Mouse (Mus musculus) E14TG2a.4 (cell line): ENCODE measurements at regions not wholly inside any gene's neighbourhood (a gene's known extent, or its start where the extent isn't known, plus 50 kb on each side); places are given as distances from the start of the nearest gene placed in this dataset.

Source experiments
- CTCF ChIP-seq: conservative IDR thresholded peaks from 2 replicates; pipeline ENCODE4 v1.5.1; 2014; ENCODE audit warnings: low read length
- NANOG ChIP-seq: IDR thresholded peaks from 2 replicates; pipeline ENCODE4 v1.6.1; 2014; ENCODE audit warnings: borderline replicate concordance, low read length, mixed read lengths
- POU5F1 ChIP-seq: IDR thresholded peaks from 2 replicates; pipeline ENCODE4 v1.6.1; 2014; ENCODE audit warnings: low read length, borderline replicate concordance

DNA sequence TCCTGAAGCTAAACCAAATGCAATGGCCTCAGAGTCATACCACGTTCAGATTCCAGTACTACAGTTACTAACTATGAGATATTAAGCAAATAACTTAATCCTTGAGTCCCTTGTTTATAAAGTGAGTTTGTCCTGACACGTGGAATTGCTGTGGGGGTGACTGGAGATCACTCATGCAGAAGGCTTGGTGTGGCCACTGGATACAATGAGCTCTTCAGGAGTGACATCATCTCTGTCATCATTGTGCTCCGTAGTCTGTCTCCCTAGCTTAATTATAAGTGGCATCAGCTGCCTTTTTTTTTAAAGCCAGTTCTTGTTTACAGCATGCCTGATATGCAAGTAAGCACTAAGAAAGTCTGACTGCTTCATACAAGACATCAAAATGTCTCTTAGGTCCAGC lies 89.0 kb downstream of the Otx2 start:
- TF ChIP-seq CTCF (no peak), POU5F1 (no peak), NANOG (no peak)
